Mouse (Mus musculus) C2C12 (cell line): Measurements from ENCODE around the gene Selplg.

Experiments
- CEBPB ChIP-seq: IDR thresholded peaks from one replicate; pipeline ENCODE4 v1.6.1; 2011; ENCODE audit warnings: low read depth, mild to moderate bottlenecking, control low read depth, moderate library complexity
- CTCF ChIP-seq: IDR thresholded peaks from one replicate; pipeline ENCODE4 v1.5.1; 2011; ENCODE audit not compliant: control insufficient read depth, insufficient read depth, insufficient read length
- MAX ChIP-seq: IDR thresholded peaks from one replicate; pipeline ENCODE4 v1.6.1; 2011; ENCODE audit warnings: mild to moderate bottlenecking, control low read depth
- MYOG ChIP-seq: IDR thresholded peaks from one replicate; pipeline ENCODE4 v1.6.1; 2011; ENCODE audit not compliant: control insufficient read depth, insufficient read length; ENCODE audit errors: extremely low read depth
- USF1 ChIP-seq: IDR thresholded peaks from one replicate; pipeline ENCODE4 v1.6.1; 2011; ENCODE audit warnings: low read depth, mild to moderate bottlenecking, control low read depth, moderate library complexity

DNA sequence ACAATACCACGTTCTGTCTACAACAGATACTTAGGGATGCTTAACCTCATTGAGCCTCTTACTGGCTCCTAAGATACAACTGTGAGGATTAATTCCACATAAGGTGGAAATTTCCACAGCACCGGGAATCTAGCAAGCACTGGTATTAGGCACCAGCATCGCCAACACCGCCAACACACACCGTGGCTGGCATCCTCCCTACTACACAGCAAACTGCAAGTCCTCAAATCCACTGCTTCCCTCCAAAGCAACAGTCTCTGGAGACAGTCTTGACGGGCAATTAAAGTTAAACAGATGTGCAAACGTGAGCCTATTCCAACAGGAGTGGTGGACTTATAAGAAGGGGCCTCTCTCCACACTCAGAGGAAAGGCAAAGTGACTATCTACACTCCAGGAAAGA, 51.2 kb downstream of the Selplg start:
- no peak for TF ChIP-seq CEBPB
- TF ChIP-seq CTCF = no peak
- no peak for TF ChIP-seq MAX
- no peak for TF ChIP-seq USF1
- no peak for TF ChIP-seq MYOG
